Mouse (Mus musculus): ENCODE measurements around the gene Car11. TPM values are rescaled to one million over a fixed set of nuclear protein-coding genes. Genes with fewer than 3 reads are reported as not detected.

The Car11 gene
- polyA plus RNA-seq, 1 experiment from 2014 or later, result 4.2 TPM

DNA sequence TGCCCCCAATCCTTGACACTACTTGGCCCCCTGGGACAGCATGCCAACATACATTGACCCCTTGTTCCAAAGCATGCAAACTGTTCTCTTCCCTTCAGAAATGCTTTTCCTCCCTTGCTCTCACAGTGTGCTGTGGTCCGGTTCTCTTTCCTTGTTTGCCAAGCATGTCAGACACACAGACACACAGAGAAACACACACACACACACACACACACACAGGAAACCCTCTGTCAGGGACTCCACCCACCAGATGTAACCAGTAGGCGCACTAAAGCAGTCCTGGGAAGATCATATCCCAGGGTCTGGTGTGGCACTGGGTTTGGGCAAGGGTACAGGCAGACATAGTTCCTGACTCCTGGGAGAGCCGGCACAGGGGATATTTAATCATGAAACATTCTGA, 12.8 kb upstream of the Car11 start:
- ATAC-seq (replicated peaks; ENCODE audit: extremely low read depth, insufficient read depth, low FRiP score), result no peak
- Histone ChIP-seq H3K27ac (ENCODE audit: low read length) (no peak overlapping the region), H3K27me3 (ENCODE audit: control insufficient read depth, insufficient read depth, low read length) (no peaks in the 10 kb centered on the region), H3K9ac (ENCODE audit: low read length) (no peak overlapping the region), H3K4me1 (ENCODE audit: control insufficient read depth, insufficient read depth, low read length) (peaks cover 22% of the 10 kb centered on the region), H3K36me3 (ENCODE audit: control insufficient read depth, insufficient read depth) (no peaks in the 10 kb centered on the region), H3K4me2 (ENCODE audit: low read depth, low read length) (no peak overlapping the region), H3K9me3 (replicated peaks; ENCODE audit: control insufficient read depth, low read length) (no peaks in the 10 kb centered on the region), H3K4me3 (ENCODE audit: low read length) (no peak overlapping the region)
- 78% methylated on average over 3 of the region's 3 CpGs for WGBS

GRCm38 (mm10) chr7:45689099-45689498, 10.5 kb upstream of the Car11 start:
- no peaks in the 10 kb centered on the region for H3K27me3 ChIP-seq (ENCODE audit: control insufficient read depth, insufficient read depth, low read length)
- no peak overlapping the region for H3K27ac ChIP-seq (ENCODE audit: low read length)
- H3K4me1 ChIP-seq (ENCODE audit: control insufficient read depth, insufficient read depth, low read length), result peaks cover 15% of the 10 kb centered on the region
- H3K4me2 ChIP-seq (ENCODE audit: low read depth, low read length), result no peak overlapping the region
- 64% methylated on average over 6 of the region's 6 CpGs for WGBS
- H3K9me3 ChIP-seq (replicated peaks; ENCODE audit: control insufficient read depth, low read length), result no peaks in the 10 kb centered on the region
- H3K4me3 ChIP-seq (ENCODE audit: low read length), result no peak overlapping the region
- no peaks in the 10 kb centered on the region for H3K36me3 ChIP-seq (ENCODE audit: control insufficient read depth, insufficient read depth)
- ATAC-seq (replicated peaks; ENCODE audit: extremely low read depth, insufficient read depth, low FRiP score), result no peak
- H3K9ac ChIP-seq (ENCODE audit: low read length), result no peak overlapping the region

GRCm38 (mm10) chr7:45689800-45690199, 9.8 kb upstream of the Car11 start:
- peak; percentile 42; the same call in 1 of the 2 replicates for ATAC-seq (replicated peaks; ENCODE audit: extremely low read depth, insufficient read depth, low FRiP score)
- peak overlapping the region; percentile 4 for H3K27ac ChIP-seq (ENCODE audit: low read length)
- 16% methylated on average over 11 of the region's 11 CpGs for WGBS
- no peaks in the 10 kb centered on the region for H3K27me3 ChIP-seq (ENCODE audit: control insufficient read depth, insufficient read depth, low read length)
- no peaks in the 10 kb centered on the region for H3K36me3 ChIP-seq (ENCODE audit: control insufficient read depth, insufficient read depth)
- no peaks in the 10 kb centered on the region for H3K9me3 ChIP-seq (replicated peaks; ENCODE audit: control insufficient read depth, low read length)
- peaks cover 15% of the 10 kb centered on the region for H3K4me1 ChIP-seq (ENCODE audit: control insufficient read depth, insufficient read depth, low read length)
- H3K9ac ChIP-seq (ENCODE audit: low read length), result no peak overlapping the region
- H3K4me2 ChIP-seq (ENCODE audit: low read depth, low read length), result no peak overlapping the region
- no peak overlapping the region for H3K4me3 ChIP-seq (ENCODE audit: low read length)

DNA sequence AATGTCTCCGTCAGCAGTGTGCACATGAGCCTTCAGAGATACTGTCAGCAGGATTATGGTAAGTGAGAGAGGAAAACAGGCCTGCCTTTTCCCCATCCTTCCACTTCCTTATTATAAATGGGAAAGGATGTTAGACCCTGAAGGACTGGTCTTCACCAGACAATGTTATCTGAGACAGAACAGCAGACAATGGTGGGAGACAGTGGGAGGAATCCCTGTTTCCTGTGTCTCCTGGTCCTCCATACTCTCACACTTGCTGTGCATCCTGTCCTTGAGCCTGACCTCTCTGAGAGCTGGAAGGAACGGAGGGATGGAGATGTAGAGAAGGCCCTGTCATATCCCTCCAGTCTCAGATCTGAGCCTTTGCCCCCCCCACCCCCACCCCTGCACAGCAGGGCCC, 7.3 kb upstream of the Car11 start:
- WGBS, result 68% methylated on average over 2 of the region's 2 CpGs
- H3K4me2 ChIP-seq (ENCODE audit: low read depth, low read length), result no peak overlapping the region
- H3K4me3 ChIP-seq (ENCODE audit: low read length), result no peak overlapping the region
- no peaks in the 10 kb centered on the region for H3K36me3 ChIP-seq (ENCODE audit: control insufficient read depth, insufficient read depth)
- no peaks in the 10 kb centered on the region for H3K27me3 ChIP-seq (ENCODE audit: control insufficient read depth, insufficient read depth, low read length)
- ATAC-seq (replicated peaks; ENCODE audit: extremely low read depth, insufficient read depth, low FRiP score), result no peak
- H3K27ac ChIP-seq (ENCODE audit: low read length), result no peak overlapping the region
- peaks cover 15% of the 10 kb centered on the region for H3K4me1 ChIP-seq (ENCODE audit: control insufficient read depth, insufficient read depth, low read length)
- no peak overlapping the region for H3K9ac ChIP-seq (ENCODE audit: low read length)
- H3K9me3 ChIP-seq (replicated peaks; ENCODE audit: control insufficient read depth, low read length), result no peaks in the 10 kb centered on the region

DNA sequence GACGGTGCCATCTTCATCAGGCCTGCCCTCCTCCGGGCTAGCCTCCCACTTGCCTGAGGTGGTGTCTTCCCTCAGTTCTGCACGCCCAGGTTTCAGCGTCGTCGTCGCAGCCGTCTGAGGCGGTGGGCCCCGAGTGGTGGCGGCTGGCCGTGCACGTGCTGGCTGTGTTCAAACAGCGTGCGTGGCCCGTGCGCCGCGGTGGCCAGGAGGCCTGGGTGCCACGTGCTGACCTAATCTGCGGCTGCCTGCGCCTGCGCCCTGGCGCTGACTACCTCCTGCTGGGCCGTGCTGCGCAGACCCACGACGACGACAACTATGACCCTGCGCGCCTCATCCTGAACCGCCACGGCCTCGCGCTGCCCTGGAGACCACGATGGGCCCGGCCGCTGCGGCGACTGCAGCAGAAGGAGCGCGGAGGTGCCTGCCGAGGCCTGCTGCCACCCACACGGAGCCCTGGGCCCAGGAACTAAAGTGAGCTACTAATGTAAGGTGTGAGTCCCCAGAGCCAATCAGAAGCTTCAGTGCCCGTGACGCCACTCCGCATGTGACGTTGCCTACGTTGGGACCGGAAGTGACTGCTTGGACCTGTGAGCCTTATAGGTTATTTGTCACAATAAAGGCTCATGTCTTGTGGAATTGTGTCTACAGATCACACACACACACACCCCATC, 5.6 kb upstream of the Car11 start, which contains the start of gene Sec1:
Sec1 (minus strand) TSS at position 482 of the 671 bp plus-strand sequence.
- peaks cover 11% of the 10 kb centered on the region for H3K27me3 ChIP-seq (ENCODE audit: control insufficient read depth, insufficient read depth, low read length)
- no peak for ATAC-seq (replicated peaks; ENCODE audit: extremely low read depth, insufficient read depth, low FRiP score)
- H3K4me2 ChIP-seq (ENCODE audit: low read depth, low read length), result no peak within 1 kb of the TSS
- no peak within 1 kb of the TSS for H3K9ac ChIP-seq (ENCODE audit: low read length)
- WGBS, result 84% methylated on average over 50 of the region's 50 CpGs
- H3K4me1 ChIP-seq (ENCODE audit: control insufficient read depth, insufficient read depth, low read length), result peaks cover 14% of the 10 kb centered on the region
- no peaks in the 10 kb centered on the region for H3K36me3 ChIP-seq (ENCODE audit: control insufficient read depth, insufficient read depth)
- H3K27ac ChIP-seq (ENCODE audit: low read length), result no peak within 1 kb of the TSS
- H3K4me3 ChIP-seq (ENCODE audit: low read length), result no peak within 1 kb of the TSS
- H3K9me3 ChIP-seq (replicated peaks; ENCODE audit: control insufficient read depth, low read length), result no peaks in the 10 kb centered on the region

DNA sequence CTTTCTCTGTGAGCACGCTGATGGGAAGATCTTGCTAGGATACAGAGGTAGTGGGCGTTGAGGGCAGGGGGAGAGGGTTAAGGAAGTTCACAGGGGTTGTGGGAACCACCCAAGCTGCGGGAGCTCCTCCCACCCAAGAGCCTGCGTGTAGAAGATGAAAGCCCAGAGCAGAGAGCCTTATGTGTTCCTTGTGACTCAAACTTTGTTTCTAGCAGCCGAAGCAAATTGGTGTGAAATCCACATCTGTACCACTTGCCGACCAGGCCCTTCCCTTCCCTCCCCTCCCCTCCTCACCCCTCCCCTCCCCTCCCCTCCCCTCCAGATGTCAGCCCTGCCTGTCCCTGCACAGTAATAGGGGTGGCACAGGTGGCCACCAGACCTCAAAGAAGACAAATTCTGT, 4.5 kb upstream of the Car11 start:
- Histone ChIP-seq H3K27ac (ENCODE audit: low read length) (no peak overlapping the region), H3K36me3 (ENCODE audit: control insufficient read depth, insufficient read depth) (no peaks in the 10 kb centered on the region), H3K4me2 (ENCODE audit: low read depth, low read length) (no peak overlapping the region), H3K4me3 (ENCODE audit: low read length) (no peak overlapping the region), H3K9ac (ENCODE audit: low read length) (no peak overlapping the region), H3K27me3 (ENCODE audit: control insufficient read depth, insufficient read depth, low read length) (peaks cover 19% of the 10 kb centered on the region), H3K9me3 (replicated peaks; ENCODE audit: control insufficient read depth, low read length) (no peaks in the 10 kb centered on the region), H3K4me1 (ENCODE audit: control insufficient read depth, insufficient read depth, low read length) (peaks cover 11% of the 10 kb centered on the region)
- no peak for ATAC-seq (replicated peaks; ENCODE audit: extremely low read depth, insufficient read depth, low FRiP score)
- 26% methylated on average over 6 of the region's 6 CpGs for WGBS

DNA sequence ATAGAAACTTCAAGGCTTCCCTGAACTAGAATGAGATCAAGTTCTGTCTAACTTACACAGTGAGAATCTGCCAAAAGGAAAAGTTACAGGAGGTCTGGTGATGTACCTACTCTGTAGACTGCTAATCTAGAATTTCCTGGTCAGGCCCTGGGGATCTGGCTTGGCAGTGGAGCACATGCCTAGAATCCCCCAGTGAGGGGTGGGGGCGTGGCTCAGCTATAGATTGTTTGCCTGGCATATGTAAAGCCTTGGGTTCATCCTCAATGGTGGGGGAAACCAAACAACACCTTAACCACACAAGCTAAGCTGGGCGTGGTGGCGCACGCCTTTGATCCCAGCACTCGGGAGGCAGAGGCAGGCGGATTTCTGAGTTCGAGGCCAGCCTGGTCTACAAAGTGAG, 1.7 kb upstream of the Car11 start:
- WGBS, result 76% methylated on average over 6 of the region's 7 CpGs
- H3K9ac ChIP-seq (ENCODE audit: low read length), result no peak overlapping the region
- no peaks in the 10 kb centered on the region for H3K36me3 ChIP-seq (ENCODE audit: control insufficient read depth, insufficient read depth)
- peaks cover 16% of the 10 kb centered on the region for H3K4me1 ChIP-seq (ENCODE audit: control insufficient read depth, insufficient read depth, low read length)
- no peak overlapping the region for H3K4me3 ChIP-seq (ENCODE audit: low read length)
- H3K27ac ChIP-seq (ENCODE audit: low read length), result no peak overlapping the region
- H3K9me3 ChIP-seq (replicated peaks; ENCODE audit: control insufficient read depth, low read length), result no peaks in the 10 kb centered on the region
- ATAC-seq (replicated peaks; ENCODE audit: extremely low read depth, insufficient read depth, low FRiP score), result no peak
- H3K4me2 ChIP-seq (ENCODE audit: low read depth, low read length), result no peak overlapping the region
- H3K27me3 ChIP-seq (ENCODE audit: control insufficient read depth, insufficient read depth, low read length), result peaks cover 25% of the 10 kb centered on the region

DNA sequence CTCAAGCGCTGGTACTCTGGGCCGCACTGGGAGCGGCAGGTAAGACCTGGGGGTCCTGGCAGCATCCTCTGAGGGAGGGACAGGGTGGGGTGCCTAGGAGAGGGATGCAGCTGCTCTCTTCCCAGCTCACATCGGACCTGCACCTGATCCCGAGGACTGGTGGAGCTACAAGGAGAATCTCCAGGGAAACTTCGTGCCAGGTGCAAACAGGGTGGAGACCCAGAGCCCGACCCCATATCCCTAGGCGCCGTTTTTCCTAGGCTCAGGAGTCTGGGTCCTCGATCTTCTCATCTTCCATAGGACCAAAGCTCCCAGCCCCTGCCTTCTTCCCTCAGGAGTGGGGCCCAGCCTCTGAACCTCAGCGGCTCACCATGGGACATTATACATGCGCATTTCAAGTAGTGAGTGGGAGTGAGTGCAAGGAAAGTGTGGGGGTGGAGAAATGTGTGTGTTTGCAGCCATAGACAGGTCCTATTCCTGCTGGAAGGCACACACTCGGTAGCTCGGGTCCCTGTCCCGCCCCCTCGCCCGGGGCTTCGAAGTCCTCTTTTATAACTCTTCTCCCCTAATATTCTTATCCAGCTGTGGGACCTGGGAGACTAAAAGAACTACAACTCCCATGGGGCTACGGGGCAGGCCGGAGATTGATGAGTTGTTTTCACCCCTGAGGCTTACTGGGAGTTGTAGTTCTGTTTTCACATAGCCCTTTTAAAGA, 815 bp downstream of the Car11 start:
- Histone ChIP-seq H3K4me1 (ENCODE audit: control insufficient read depth, insufficient read depth, low read length) (peaks cover 25% of the 10 kb centered on the region), H3K36me3 (ENCODE audit: control insufficient read depth, insufficient read depth) (no peaks in the 10 kb centered on the region), H3K27me3 (ENCODE audit: control insufficient read depth, insufficient read depth, low read length) (peaks cover 25% of the 10 kb centered on the region), H3K27ac (ENCODE audit: low read length) (no peak overlapping the region), H3K4me3 (ENCODE audit: low read length) (peak overlapping the region; percentile 43), H3K9me3 (replicated peaks; ENCODE audit: control insufficient read depth, low read length) (no peaks in the 10 kb centered on the region), H3K9ac (ENCODE audit: low read length) (peak overlapping the region; percentile 52), H3K4me2 (ENCODE audit: low read depth, low read length) (peak overlapping the region; percentile 76)
- no peak for ATAC-seq (replicated peaks; ENCODE audit: extremely low read depth, insufficient read depth, low FRiP score)
- under 1% methylated on average over 19 of the region's 20 CpGs for WGBS

DNA sequence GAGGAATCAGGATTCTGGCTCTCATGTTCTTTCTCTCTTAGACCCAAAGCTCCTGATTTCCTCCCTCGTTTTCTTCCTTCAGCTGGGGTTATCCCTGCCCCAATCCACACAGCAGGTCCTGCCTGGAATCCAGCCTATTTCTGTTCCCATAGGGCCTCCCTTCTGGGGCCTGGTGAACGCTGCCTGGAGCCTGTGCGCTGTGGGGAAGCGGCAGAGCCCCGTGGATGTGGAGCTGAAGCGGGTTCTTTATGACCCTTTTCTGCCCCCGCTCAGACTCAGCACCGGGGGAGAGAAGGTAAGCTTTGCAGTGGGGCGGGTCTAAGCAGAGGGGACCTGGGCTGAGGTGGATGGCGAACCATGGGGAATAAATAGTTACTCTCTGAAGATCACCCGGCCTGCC, 1.4 kb downstream of the Car11 start:
- ATAC-seq (replicated peaks; ENCODE audit: extremely low read depth, insufficient read depth, low FRiP score), result no peak
- 27% methylated on average over 11 of the region's 11 CpGs for WGBS
- H3K27ac ChIP-seq (ENCODE audit: low read length), result peak overlapping the region; percentile 50; the same call in 1 of the 2 replicates

More for the DNA sequence above, 1.4 kb downstream of the Car11 start:
- peak overlapping the region; percentile 58 for H3K9ac ChIP-seq (ENCODE audit: low read length)
- peak overlapping the region; percentile 37 for H3K4me3 ChIP-seq (ENCODE audit: low read length)
- H3K36me3 ChIP-seq (ENCODE audit: control insufficient read depth, insufficient read depth), result no peaks in the 10 kb centered on the region
- H3K27me3 ChIP-seq (ENCODE audit: control insufficient read depth, insufficient read depth, low read length), result peaks cover 25% of the 10 kb centered on the region
- no peaks in the 10 kb centered on the region for H3K9me3 ChIP-seq (replicated peaks; ENCODE audit: control insufficient read depth, low read length)
- peak overlapping the region; percentile 76 for H3K4me2 ChIP-seq (ENCODE audit: low read depth, low read length)
- H3K4me1 ChIP-seq (ENCODE audit: control insufficient read depth, insufficient read depth, low read length), result peaks cover 31% of the 10 kb centered on the region
